Mouse (Mus musculus) gastrocnemius, postnatal 36 days (tissue): ENCODE data around the gene Faf1. TPM values are rescaled to one million over a fixed set of nuclear protein-coding genes. Genes with fewer than 3 reads are reported as not detected.

Experiments used
- DNase-seq, 2 experiments: peaks; one replicate each; pipeline ENCODE4 v3.0.0; 2022
- intact Hi-C: fragments of 180-260 bp; cut with DNase I; formaldehyde crosslinking; loops from one replicate; pipeline ENCODE4 v1.15.1; 2025
- long read RNA-seq, 2 experiments: library from polyadenylated mRNA; stranded (forward); transcript quantifications; one replicate each; pipeline ENCODE4 v2.0.0; 2021
- total RNA-seq, 2 experiments: library from RNA; stranded (reverse); gene quantifications; 2 replicates each; pipeline ENCODE4 v1.2.3; 2021

Gene Faf1
- total RNA-seq, result 10 to 100 TPM; 32.3 to 35.6 TPM
- long read RNA-seq, experiment 1, full-length matches to known transcripts, result 101 of 121 reads
- long read RNA-seq, experiment 1, partial matches to known transcripts, result 3 of 121 reads
- long read RNA-seq, experiment 1, other reads (novel, unspliced or antisense), result 17 of 121 reads
- long read RNA-seq, experiment 2, full-length matches to known transcripts, result 130 of 167 reads
- long read RNA-seq, experiment 2, partial matches to known transcripts, result 29 of 167 reads
- long read RNA-seq, experiment 2, other reads (novel, unspliced or antisense), result 8 of 167 reads

DNA sequence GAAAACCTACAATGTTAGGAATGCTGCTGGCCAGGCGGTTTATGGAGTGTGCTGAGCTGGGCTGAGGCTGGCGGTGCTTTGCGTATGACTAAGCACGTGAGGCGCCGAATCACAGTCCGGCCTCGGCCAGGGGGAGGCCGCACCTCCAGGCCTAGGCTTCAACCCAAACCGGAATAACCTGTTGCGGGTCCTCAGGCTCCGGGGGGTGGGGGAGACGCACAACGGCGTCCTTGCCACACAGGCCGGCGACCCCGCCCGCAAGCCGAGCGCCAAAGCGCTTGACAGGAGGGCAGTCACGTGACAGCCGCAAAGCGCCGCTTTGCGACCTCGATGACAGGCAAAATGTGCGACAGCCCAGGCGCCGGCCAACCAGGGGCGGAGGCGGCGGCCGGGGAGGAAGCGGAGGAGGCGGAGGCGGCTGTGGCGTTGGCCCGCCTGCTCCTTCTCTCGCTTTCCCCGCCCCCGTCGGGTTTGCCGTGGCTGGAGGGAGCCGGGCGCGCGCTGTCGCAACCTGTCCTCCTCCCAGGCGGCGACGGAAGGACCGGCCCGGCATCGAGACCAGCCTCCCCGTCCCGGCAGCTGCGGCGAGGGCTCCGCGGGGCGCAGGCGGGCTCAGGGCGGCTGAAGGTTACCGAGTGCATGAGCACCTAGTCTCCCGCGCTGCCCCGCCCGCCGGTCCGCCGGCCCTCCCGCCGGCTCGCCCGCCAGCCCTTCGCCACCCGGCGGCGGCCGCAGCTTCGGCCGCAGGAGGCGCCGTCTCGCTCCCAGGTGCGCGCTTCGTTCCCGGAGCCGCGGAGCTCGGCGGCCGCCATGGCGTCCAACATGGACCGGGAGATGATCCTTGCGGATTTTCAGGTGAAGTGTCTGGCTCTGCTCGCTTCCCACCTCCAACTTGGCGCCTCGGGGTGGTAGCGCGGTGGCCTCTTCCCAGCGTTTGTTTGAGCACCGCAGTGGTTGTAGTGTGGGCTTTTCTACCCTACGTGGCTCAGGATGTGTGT lies at the start of gene Faf1:
Gene Faf1 (plus strand): TSS at position 371 of the 998 bp plus-strand sequence.
- DNase-seq, result peak; percentile 96
- intact Hi-C loops, result loop anchor here (1.0 kb wide), 1 partner anchor 10 kb away; no protein-coding TSS in a partner anchor

DNA sequence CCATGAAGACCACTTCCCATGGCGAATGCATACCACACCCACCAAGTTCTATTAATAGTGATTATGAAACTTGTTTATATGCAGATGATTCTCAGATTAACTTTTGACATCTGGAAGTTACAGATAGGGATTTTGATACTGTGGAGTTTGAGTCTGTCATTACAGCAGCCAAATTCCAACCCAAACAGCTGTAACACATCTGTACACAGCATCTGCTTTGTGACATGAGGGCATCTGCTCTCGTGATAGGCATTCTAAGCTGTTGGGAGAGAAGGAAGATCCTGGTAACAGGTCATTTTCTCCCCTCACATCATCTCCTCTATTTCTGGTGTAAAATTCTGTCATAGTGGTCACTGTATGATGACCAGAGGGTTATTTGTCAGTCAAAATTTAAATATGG lies 46.2 kb upstream of the Faf1 start:
- intact Hi-C loops, result no loop called here
- no peak for DNase-seq

DNA sequence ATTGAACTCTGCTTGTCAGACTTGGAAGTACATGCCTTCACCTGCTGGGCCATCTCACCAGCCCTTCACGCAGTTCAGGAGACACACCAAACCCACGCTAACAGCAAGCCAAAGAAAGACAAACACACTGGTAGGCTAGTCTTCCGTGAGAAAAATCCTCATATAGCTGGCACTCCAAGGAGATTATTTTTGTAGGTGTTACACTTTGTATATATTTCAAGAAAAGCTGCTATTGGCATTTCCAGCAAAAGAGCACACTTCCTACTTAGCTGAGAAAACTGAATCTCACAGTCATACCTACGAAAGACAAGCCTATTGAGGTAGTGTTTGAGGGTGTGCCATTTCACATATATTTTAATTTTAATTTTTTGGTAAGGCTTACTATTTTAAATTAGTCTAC lies 45.4 kb upstream of the Faf1 start:
- no peak for DNase-seq
- intact Hi-C loops, result no loop called here

DNA sequence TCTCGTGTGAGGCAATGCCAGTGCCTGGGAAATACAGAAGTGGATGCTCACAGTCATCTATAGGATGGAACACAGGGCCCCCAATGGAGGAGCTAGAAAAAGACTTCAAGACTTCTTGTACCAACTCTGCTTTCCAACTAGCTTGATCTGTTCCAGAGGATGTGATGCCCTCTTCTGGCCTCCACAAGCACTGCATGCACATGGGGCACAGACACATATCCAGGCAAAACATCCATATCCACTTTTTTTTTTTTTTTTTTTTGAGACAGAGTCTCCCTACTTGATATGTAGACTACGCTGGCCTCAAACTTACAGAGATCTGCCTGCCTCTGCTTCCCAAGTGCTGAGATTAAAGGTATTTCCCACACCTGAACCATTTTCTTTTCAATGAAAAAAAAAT lies 41.4 kb upstream of the Faf1 start:
- intact Hi-C loops, result no loop called here
- DNase-seq, result no peak

DNA sequence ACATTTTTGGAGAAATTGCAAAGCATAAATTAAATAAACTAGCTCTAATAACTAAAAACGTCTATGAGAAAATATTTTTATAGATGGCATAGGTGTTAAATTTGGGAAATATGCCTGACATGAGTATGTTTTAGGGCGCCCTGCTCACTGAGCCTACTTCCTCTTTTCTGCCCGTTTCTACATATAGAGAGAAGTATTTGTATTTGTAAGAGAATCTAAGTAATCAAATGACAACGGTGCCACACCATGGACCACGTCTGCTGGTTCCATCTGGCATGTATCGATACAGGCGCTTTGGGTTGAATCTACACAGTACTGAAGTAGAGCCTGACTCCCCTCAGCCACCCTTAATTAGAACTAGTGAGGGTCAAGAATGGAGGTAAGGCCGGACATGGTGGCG lies 37.0 kb upstream of the Faf1 start:
- intact Hi-C loops, result no loop called here
- no peak for DNase-seq

DNA sequence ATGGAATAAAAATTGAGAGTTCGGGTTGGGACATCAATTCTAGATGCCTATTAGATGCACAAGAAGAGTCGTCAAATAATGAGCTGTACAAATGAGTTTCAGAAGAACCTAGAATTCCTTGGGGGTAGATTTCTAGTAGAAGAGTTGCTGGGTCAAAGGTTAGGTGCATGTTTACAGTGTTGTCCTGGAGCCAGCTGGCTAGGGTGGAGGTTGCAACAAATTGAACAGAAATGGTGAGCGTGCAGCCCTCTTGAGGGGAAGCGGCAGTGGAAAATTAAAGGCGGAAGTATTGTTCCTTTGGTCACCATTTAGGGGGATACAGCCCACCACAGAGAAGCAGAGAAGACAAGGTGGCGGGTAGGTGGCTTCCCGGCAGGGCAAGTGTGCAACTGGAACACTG lies 36.2 kb upstream of the Faf1 start:
- intact Hi-C loops, result no loop called here
- no peak for DNase-seq

DNA sequence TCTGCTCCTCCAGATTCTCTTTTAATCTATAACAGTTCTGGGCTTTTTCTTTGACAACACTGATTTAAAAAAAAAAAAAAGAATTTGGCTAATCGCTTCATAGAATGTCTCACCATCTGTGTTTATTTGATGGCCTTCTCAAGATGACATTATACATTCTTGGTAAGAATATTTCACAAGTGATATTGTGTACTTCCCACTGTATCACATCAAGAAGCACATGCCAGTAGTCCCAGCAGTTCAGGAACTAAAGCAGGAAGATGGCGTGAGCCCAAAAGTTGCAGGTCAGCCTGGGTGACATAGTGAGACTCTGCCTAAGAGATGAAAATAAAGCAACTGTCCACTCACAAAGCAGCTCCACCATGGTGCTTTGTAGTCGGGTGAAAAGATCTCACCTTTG lies 34.9 kb upstream of the Faf1 start:
- intact Hi-C loops, result no loop called here
- DNase-seq, result no peak

DNA sequence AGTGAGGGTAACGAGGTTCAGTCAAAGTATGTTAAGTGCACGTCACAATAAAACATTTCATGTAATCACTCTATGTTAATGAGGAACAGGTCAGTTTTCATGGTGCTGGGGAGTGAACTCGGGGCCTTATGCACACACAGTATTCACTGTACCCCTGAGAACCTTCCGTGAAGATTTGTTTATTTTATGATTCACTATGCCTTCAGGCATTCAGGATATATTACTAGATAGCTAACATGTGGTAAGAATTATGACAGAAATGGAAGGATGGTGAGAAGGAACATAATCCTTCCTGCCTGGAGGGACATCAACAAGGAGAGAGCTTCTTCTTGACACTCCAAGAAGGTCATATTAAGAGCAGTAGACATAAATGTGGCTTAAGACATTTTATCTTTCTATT lies 29.1 kb upstream of the Faf1 start:
- intact Hi-C loops, result no loop called here
- DNase-seq, result no peak

DNA sequence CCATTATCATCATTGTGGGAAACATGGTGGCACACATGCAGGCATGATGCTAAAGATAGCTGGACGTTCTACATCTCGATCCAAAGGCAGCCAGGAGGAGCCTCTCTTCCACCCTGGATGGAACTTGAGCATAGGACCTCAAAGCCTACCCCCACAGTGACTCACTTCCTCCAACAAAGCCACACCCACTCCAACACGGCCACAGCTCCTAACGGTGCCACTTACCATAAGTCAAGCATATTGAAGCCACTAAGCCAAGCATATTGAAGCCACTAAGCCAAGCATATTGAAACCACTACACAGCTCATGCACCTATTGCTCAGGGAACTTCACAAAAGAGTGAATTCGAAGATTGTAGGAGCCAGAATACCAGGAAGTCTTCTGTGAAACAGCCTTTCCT lies 27.1 kb upstream of the Faf1 start:
- no peak for DNase-seq

DNA sequence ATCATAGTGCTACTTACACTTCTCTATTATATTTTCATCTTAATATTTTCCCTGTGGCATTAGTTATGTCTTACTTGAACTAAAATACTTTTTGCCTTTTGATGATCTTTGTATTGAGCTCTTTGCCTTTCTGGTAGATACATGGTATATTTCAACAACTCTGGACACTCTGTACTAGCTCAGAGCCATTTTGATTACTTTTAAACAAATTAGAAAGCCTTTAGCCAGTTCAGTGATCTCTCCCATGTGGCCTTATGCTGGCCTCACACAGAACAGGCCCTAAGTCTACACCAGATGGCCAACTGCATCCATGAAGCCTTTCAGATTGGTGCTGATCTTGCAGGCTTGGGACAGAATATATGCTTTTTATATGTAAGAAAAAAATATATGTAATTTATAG lies 23.1 kb upstream of the Faf1 start:
- no peak for DNase-seq
- intact Hi-C loops, result no loop called here

More for the DNA sequence above, 27.1 kb upstream of the Faf1 start:
- intact Hi-C loops, result no loop called here

DNA sequence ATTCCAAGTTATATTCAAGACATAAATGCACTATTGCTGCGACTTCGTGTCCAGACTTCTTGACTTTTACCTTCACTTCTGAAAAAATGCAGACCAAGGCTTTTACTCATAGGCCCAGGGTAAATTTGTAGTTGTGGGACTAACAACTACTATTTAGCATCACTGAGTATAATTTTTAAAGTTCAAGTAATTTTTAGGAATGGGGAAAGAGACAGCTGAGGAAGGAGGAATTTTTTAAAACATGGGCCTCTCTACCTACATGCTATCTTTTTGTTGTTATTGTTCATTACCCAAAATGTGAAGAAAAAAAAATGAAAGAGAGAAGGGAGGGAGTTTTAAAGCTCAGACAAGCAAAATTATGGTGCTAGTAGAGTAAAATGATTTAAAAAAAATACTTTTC lies 21.7 kb upstream of the Faf1 start:
- intact Hi-C loops, result no loop called here
- DNase-seq, result no peak

DNA sequence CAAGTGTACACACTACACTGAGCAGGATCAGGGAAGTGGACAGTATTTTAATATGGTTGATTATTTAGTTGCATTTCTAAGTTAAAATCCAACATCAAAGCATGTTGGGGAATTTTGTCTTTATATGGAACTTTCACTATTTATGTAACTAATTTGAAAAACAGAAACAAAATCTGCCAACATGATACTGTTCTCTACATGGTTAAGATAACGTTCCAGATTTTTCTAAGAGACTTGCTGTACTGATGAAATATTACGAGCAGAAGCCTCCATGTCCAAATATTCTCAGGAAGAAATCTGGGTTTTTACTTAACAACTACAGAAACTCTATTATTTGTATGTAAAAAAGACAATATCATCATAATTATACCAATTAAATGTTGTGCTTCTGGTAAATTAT lies 20.6 kb upstream of the Faf1 start:
- intact Hi-C loops, result no loop called here
- DNase-seq, result no peak

DNA sequence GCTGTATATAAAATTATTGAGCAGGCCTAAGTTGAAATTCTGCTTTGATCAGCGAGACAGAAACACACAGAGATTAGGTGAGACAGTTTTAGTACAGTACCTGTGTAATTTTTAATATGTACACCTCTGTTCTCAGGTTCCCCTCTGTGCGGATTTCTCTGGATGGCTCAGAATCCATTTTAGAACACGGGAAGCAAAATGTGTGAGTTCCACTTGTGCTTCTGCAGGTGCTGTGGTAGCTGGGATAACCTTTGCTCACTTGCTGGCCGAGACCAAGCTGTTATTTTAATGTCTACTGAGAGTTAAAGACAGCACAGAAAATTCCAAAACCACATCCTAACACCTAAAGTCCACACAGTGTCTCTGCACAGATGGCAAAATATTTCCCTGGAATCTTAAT lies 20.1 kb upstream of the Faf1 start:
- intact Hi-C loops, result no loop called here
- no peak for DNase-seq

DNA sequence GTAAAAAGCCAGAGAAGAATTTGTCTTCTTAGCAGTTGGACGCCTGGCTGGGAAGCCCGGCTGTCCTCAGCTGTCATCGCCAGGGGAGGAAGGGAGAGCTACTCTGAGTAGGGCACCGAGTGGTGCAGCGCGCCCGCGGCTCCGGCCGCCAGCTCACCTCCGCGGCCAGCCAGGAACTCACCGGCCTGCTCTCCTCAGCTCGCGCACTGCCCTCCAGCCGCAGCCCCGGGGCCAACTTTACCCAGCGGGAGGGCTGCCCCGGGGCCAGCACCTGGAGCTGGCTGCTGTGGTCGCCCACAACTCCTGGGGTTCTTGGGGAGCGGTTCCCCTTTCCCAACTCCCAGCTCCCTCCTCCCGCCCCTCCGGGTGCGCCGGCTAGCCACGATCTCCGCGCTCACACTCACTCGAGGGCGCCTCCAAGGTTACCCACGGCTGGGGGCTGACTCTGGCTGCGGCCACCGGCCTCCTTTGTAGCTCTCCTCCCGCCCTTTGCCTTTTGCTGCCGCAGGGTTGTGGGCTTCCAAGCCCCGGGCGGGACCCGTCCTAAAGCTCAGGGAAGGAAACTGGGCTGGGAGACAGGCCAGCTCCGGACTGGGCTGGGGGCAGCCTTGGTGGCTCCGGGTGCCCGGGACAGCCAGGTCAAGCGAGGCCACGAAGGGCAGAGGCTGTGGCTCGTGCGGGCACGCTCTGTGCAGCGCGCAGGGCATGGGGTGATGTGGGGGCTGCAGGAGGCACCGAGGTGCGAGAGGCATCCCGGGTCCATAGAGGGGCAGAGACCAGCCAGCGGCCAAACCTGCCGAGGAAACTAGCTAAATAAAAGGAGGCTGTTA lies 19.2 kb upstream of the Faf1 start:
- intact Hi-C loops, result no loop called here
- peak in 1 of 2 experiments; percentile 57 for DNase-seq

DNA sequence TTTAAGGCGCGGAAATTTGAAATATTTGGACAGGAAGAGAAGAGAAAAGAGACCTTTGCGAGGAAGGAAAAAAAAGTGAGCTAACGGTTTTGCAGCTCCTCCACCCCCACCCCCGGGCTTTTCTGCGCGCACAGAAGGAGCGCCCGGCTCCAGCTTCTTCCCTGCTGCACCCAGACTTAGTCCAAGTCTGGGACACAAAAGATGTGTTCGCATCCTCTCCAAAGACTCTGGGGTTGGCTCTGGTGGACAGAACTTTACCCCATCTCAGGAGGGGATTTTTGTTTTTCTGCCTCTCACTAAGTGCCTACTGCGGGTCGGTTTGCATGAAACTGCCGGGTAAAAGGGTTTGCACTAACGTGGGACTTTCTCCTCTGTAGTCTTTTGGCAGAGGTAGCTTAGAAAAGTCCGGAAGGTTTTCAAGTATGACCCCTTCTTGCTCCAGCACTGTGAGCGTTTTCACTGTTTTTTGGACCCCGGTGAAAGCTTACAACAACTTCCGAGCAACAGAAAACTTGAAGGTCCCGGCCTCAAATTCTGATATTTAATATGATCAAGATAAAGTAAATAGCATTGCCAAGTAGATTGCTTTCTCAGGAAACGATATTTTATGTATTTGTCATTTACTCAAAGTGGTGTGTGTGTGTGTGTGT lies 18.4 kb upstream of the Faf1 start:
- intact Hi-C loops, result no loop called here
- DNase-seq, result no peak

DNA sequence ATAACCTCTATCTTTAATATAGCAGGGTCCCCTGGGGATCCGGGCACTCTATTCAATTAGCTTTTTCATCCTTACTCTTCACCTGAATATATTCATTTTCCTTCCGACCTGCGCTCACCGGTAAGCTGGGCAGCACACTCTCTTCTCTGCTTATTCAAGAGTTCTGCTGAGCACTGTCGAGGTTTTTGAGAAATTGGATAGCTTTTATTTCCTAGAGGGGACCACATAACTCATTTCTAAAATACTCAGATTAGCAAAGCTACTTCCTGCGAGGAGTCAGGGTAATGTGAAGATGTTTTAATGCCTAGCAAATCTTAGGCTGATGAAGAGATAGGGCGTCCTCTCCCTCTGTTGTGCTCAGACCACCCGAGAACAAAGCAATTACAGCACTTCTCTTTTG lies 17.6 kb upstream of the Faf1 start:
- no peak for DNase-seq
- intact Hi-C loops, result no loop called here

DNA sequence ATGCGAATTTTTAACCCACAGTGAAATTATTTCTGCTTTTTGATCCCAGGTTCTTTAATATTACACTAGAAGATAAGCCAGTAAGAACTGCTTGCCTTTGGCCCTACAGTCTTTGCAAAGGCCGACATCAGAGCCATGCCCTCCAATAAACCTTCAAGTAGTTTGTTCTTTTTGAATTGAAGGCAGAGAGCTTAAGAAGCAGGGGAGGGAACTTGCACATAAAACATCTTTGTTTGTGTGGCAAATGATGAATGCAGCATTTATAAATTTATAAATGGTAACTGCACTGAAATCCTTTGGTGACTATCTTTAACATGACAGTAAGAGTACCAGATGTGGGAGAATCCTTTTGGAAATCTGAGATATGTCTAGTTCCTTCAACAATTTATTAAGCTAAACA lies 16.8 kb upstream of the Faf1 start:
- intact Hi-C loops, result no loop called here
- no peak for DNase-seq

DNA sequence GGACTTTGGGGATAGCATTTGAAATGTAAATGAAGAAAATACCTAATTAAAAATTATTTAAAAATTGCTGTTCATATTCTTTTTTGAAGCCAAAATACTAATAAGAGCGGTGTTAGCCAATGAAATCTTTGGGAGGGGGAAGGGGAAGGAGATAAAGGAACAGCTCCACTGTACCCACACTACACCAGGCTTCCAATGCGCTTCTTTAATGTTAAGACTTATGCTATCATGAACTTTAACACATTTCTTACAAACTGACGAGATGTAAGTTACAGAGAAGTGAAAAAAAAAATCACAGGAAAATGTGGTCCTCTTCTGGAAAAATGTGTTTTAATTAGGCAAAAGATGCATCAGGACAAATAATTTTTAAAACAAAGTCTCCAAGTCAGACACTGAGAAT lies 15.8 kb upstream of the Faf1 start:
- no peak for DNase-seq
- intact Hi-C loops, result no loop called here

DNA sequence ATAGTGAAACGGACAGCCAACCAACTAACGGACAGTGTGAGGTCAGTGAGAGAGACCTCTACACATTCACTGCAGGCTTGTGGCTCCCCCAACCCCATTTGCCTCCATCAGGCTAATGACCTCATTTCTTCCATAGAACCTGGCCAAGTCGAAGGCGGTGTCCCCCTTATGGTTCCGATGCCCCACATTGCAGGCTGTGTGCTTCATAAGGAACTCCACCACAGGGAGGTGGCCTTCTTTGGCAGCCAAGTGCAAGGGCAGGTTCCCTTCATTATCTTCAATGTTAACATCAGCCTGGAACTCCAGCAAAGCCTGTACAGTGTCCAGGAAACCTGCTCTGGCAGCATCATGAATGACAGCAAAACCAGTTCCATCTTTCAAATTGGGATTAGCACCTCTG lies 15.2 kb upstream of the Faf1 start:
- intact Hi-C loops, result no loop called here
- no peak for DNase-seq

DNA sequence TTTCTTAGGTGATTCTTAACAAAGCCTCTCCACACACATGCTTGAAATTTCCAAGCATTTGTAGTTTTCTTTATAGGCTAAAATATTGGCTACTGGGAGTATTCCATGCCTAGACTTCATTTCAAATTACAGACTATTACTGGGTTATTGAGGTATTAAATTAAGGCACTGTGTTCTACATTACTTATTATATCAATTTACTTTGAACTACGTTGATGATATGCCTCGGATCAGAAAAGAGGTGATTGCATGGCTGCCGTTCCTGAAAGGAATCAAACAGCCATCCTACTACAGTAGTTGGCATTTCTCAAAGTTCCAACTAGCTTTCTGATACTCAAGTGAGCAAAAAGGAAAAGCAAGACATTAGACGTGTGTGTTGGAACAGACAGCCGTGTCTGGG lies 14.1 kb upstream of the Faf1 start:
- DNase-seq, result no peak
- intact Hi-C loops, result no loop called here

DNA sequence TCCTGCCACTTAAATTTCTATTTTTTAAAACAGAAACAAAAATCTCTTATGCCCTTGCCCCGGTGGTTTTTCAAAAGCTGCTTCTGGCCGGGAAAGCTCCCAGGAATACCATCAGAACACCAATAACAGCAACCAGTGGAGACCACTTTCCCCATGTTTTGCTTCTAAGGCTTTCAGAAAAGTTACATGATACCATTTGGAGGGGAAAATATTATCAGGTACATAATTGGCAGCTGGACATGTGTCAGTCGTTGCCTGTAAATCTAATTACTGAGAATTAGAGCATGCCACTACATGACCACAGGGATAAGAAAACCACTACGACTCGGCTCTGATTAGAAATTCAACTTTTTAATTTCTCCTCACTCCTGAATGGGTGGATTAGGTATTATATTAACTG lies 12.3 kb upstream of the Faf1 start:
- intact Hi-C loops, result no loop called here
- DNase-seq, result no peak
